Mouse (Mus musculus): ENCODE measurements around the gene Pdk4. TPM values are rescaled to one million over a fixed set of nuclear protein-coding genes. Genes with fewer than 3 reads are reported as not detected.
A peak's percentile ranks its signal among the peaks of the same experiment; 100 is the strongest.

Pdk4 gene
- polyA plus RNA-seq, 1 experiment = 4.3 TPM

DNA sequence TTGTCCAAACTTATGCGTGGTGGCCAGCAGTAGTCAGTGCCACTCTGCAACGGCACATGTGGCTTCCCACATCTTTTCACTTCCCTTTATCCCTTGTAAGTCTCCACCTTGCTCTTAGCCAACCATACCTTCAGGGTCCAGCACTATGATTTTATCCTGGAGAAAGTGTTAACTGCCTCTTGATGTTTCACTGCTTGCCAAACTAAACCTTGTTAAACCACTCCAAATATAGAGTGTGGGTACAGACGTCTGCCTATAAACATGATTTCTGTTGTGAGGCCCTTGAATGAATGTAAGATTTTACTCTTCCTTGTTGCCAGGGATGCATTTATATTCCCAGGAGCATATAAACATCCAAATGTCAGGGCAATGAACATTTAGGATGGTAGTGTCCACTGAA lies 10.2 kb upstream of the Pdk4 start:
- Histone ChIP-seq H3K4me1 (ENCODE audit: control insufficient read depth, insufficient read depth, insufficient read length, low read length) (no peaks in the 10 kb centered on the region), H3K4me3 (ENCODE audit: low read depth, low read length) (no peak overlapping the region), H3K27ac (ENCODE audit: insufficient read depth, low read depth, low read length) (no peak overlapping the region), H3K36me3 (ENCODE audit: control insufficient read depth, insufficient read depth, low read length) (no peaks in the 10 kb centered on the region), H3K27me3 (ENCODE audit: control insufficient read depth, insufficient read depth, low read length) (no peaks in the 10 kb centered on the region)
- TF ChIP-seq POLR2A (IDR thresholded peaks at IDR 0.05; ENCODE audit: low read depth, low read length) = no peak
- 88% methylated on average over 3 of the region's 3 CpGs for WGBS

DNA sequence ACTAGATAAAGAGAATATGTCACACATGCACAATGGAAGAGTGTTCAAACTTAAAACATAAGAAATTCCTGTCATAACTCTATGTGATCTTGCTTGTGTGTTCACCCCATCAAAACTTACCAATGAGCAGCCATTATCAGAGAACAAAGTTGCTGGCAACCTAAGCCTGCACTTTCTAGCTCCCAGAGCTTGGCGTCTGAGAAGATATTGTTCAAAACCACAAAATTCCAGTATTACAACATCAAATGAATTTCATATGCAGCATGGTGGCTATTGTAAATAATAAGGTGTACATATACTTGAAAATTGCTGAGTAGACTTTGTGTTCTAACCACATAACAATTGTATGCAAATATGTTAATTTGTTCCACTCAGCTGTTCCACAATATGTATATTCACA lies 6.7 kb upstream of the Pdk4 start:
- H3K27me3 ChIP-seq (ENCODE audit: control insufficient read depth, insufficient read depth, low read length) = no peaks in the 10 kb centered on the region
- 88% methylated on average over 1 of the region's 1 CpGs for WGBS
- H3K27ac ChIP-seq (ENCODE audit: insufficient read depth, low read depth, low read length) = no peak overlapping the region
- H3K36me3 ChIP-seq (ENCODE audit: control insufficient read depth, insufficient read depth, low read length) = no peaks in the 10 kb centered on the region
- no peak for TF ChIP-seq CTCF (IDR thresholded peaks at IDR 0.05; ENCODE audit: extremely low read depth, insufficient read length, insufficient replicate concordance, low read depth, low read length)
- no peak for TF ChIP-seq POLR2A (IDR thresholded peaks at IDR 0.05; ENCODE audit: low read depth, low read length)
- no peaks in the 10 kb centered on the region for H3K4me1 ChIP-seq (ENCODE audit: control insufficient read depth, insufficient read depth, insufficient read length, low read length)
- H3K4me3 ChIP-seq (ENCODE audit: low read depth, low read length) = no peak overlapping the region

DNA sequence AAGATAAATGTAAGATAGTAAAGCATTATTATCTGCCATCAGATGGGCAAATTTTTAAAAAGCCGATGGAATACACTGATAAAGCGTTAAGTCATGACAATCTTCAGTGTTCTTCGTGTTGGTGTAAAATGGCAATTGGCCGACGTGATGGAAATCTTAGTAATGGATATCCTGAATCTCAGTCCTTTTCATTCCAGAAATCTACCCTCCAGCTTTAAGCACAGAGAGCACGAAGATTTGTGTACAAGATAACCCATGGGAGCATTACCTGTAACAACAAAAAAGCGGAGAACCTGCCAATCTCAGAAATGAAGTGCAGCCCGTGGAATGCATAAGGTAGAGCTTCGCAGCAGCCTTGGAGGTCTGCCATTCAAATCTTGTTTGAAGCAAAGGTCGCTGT lies 5.4 kb upstream of the Pdk4 start:
- 86% methylated on average over 10 of the region's 10 CpGs for WGBS
- Histone ChIP-seq H3K27ac (ENCODE audit: insufficient read depth, low read depth, low read length) (no peak overlapping the region), H3K36me3 (ENCODE audit: control insufficient read depth, insufficient read depth, low read length) (no peaks in the 10 kb centered on the region), H3K4me1 (ENCODE audit: control insufficient read depth, insufficient read depth, insufficient read length, low read length) (no peaks in the 10 kb centered on the region; the same call in 1 of the 2 replicates), H3K27me3 (ENCODE audit: control insufficient read depth, insufficient read depth, low read length) (no peaks in the 10 kb centered on the region), H3K4me3 (ENCODE audit: low read depth, low read length) (no peak overlapping the region)
- TF ChIP-seq CTCF (IDR thresholded peaks at IDR 0.05; ENCODE audit: extremely low read depth, insufficient read length, insufficient replicate concordance, low read depth, low read length) = no peak
- TF ChIP-seq POLR2A (IDR thresholded peaks at IDR 0.05; ENCODE audit: low read depth, low read length) = no peak

DNA sequence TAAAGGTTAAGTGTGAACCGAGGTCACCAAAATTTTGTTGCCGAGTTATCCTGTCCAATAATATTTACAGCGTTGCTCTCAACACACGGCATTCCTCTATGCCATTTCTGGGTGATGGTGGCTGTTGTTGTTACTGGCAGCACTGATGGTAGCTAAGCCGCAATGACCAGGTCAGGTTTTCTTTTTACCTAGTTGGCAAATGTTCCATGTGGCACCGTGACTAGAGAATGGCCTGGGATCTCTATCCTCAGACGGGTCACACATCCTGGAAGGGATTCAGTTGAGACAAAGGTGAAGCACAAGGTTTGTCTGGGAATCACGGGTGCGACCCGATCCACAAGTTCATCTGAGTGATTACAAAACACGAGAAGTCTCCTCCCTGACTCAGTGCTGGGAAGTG lies 2.6 kb upstream of the Pdk4 start:
- no peaks in the 10 kb centered on the region for H3K36me3 ChIP-seq (ENCODE audit: control insufficient read depth, insufficient read depth, low read length)
- no peak overlapping the region for H3K27ac ChIP-seq (ENCODE audit: insufficient read depth, low read depth, low read length)
- no peaks in the 10 kb centered on the region for H3K27me3 ChIP-seq (ENCODE audit: control insufficient read depth, insufficient read depth, low read length)
- WGBS = 91% methylated on average over 11 of the region's 11 CpGs
- peaks cover 4% of the 10 kb centered on the region for H3K4me1 ChIP-seq (ENCODE audit: control insufficient read depth, insufficient read depth, insufficient read length, low read length)
- TF ChIP-seq CTCF (IDR thresholded peaks at IDR 0.05; ENCODE audit: extremely low read depth, insufficient read length, insufficient replicate concordance, low read depth, low read length) (no peak), POLR2A (IDR thresholded peaks at IDR 0.05; ENCODE audit: low read depth, low read length) (no peak)
- H3K4me3 ChIP-seq (ENCODE audit: low read depth, low read length) = no peak overlapping the region

DNA sequence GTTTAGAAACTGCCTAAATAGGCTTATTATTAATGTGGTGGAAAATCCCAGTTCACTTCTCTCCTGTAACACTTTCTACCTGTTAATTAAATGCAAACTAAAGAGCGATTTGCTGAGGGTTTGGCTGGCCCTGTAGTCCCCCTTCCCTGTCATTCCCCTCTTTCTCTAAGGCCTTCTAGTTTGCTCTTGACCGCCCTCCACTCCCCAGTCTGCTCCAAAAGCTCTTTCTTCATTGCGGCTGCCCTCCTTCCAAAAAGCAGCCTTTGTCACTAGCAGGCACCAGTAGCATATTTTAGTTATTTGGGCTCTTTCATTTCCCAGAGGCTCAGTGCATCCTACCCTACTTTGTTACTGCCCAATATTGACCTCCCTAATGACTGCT lies 736 bp upstream of the Pdk4 start:
- no peak overlapping the region for H3K4me3 ChIP-seq (ENCODE audit: low read depth, low read length)

DNA sequence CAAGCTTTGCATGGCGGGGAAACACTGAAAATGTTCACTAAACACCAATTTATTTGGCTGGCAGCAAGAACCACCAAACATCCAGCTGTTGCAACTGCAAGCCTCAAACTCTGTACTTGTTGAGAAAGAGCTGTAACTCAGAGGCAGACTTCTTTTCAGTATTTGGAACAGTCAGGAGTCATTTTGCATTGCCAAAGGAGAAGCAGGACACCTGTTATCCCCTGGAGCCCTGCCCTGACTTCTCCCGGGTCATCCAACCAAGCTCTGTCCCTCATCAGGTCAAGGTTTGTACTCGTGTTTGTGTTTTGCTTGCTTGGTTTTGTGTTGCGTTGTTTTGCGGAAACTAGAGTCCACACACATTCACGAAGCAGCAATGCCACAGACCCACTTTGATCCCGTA lies 11.1 kb downstream of the Pdk4 start:
- Histone ChIP-seq H3K4me1 (ENCODE audit: control insufficient read depth, insufficient read depth, insufficient read length, low read length) (no peaks in the 10 kb centered on the region), H3K27ac (ENCODE audit: insufficient read depth, low read depth, low read length) (no peak overlapping the region), H3K27me3 (ENCODE audit: control insufficient read depth, insufficient read depth, low read length) (no peaks in the 10 kb centered on the region), H3K4me3 (ENCODE audit: low read depth, low read length) (no peak overlapping the region), H3K36me3 (ENCODE audit: control insufficient read depth, insufficient read depth, low read length) (peaks cover 6% of the 10 kb centered on the region; the same call in 1 of the 2 replicates)
- TF ChIP-seq POLR2A (IDR thresholded peaks at IDR 0.05; ENCODE audit: low read depth, low read length) (no peak), CTCF (IDR thresholded peaks at IDR 0.05; ENCODE audit: extremely low read depth, insufficient read length, insufficient replicate concordance, low read depth, low read length) (no peak)
- WGBS = 88% methylated on average over 7 of the region's 7 CpGs

More for the DNA sequence above, 736 bp upstream of the Pdk4 start:
- Histone ChIP-seq H3K27ac (ENCODE audit: insufficient read depth, low read depth, low read length) (peak overlapping the region; percentile 17; the same call in 1 of the 2 replicates), H3K4me1 (ENCODE audit: control insufficient read depth, insufficient read depth, insufficient read length, low read length) (peaks cover 4% of the 10 kb centered on the region), H3K27me3 (ENCODE audit: control insufficient read depth, insufficient read depth, low read length) (no peaks in the 10 kb centered on the region), H3K36me3 (ENCODE audit: control insufficient read depth, insufficient read depth, low read length) (no peaks in the 10 kb centered on the region)
- no peak for TF ChIP-seq POLR2A (IDR thresholded peaks at IDR 0.05; ENCODE audit: low read depth, low read length)
- no peak for TF ChIP-seq CTCF (IDR thresholded peaks at IDR 0.05; ENCODE audit: extremely low read depth, insufficient read length, insufficient replicate concordance, low read depth, low read length)
- WGBS = 65% methylated on average over 3 of the region's 3 CpGs

DNA sequence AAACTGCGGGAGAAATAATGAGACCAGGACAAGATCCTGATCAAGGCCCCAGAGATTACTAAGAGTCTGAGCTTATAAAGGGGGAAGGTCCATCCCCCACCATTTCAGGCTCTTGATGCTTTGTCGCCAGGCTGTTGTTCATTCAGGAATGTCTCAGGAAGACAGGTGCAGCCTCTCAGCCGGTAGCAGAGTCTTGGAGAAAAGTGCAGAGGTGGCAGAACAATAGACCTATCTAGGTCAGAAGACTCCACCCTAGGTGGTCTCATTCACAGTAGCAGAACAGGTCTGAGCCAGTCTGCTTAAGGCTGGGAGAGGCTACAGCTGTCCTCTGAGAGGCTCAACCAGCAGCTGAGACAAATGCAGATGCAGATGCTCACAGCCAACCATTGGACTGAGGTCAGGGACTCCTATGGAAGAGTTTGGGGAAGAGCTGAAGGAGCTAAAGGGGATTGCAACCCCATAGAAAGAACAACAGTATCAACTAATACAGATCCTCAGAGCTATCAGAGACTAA lies 13.8 kb downstream of the Pdk4 start:
- Histone ChIP-seq H3K4me3 (ENCODE audit: low read depth, low read length) (no peak overlapping the region), H3K27ac (ENCODE audit: insufficient read depth, low read depth, low read length) (no peak overlapping the region), H3K27me3 (ENCODE audit: control insufficient read depth, insufficient read depth, low read length) (no peaks in the 10 kb centered on the region), H3K4me1 (ENCODE audit: control insufficient read depth, insufficient read depth, insufficient read length, low read length) (no peaks in the 10 kb centered on the region), H3K36me3 (ENCODE audit: control insufficient read depth, insufficient read depth, low read length) (peaks cover 6% of the 10 kb centered on the region; the same call in 1 of the 2 replicates)
- no peak for TF ChIP-seq POLR2A (IDR thresholded peaks at IDR 0.05; ENCODE audit: low read depth, low read length)
- no peak for TF ChIP-seq CTCF (IDR thresholded peaks at IDR 0.05; ENCODE audit: extremely low read depth, insufficient read length, insufficient replicate concordance, low read depth, low read length)
- WGBS = 78% methylated on average over 3 of the region's 3 CpGs
